Mouse (Mus musculus) frontal cortex, adult 2 months (tissue): ENCODE data around the gene Tgif1. TPM values are rescaled to one million over a fixed set of nuclear protein-coding genes. Genes with fewer than 3 reads are reported as not detected.
A peak's percentile ranks its signal among the peaks of the same experiment; 100 is the strongest.
"Not testable (repeated sequence)": the region's sequence is repeated elsewhere in the genome, so short reads cannot be mapped to it uniquely, and the experiment has no call there.

Experiments
- DNase-seq, 2 experiments: peaks; one replicate each; pipeline ENCODE4 v3.0.0; 2022; ENCODE audit warnings: low spot score in 1 of 2; ENCODE audit errors: extremely low spot score in 1 of 2
- polyA plus RNA-seq: library from polyadenylated mRNA; depleted of rRNA; stranded (reverse); fragments of >200 nt; gene quantifications from 2 replicates; pipeline ENCODE4 v1.2.3, GENCODE M21; 2012

Tgif1 gene
- polyA plus RNA-seq, 1 experiment: 2.9 TPM

DNA sequence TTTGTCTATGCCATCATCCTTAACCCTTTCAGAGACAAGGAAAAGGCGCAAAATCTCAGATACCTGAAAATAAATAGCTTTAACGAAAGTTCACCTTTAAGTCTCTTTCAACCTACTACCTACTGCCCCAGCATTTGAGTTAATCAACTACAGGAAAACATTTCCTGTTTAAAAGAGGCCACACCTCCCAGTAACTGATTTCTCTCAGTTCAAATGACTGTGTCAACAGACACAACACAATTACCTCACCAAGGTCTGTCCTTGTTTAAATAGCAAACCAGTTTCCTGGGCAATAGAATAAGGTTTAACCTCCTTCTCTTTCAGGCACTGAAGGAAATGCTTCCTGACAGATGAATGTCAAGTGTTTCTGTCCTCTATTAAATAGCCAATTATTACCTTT, 7.8 kb downstream of the Tgif1 start:
- DNase-seq: no peak

DNA sequence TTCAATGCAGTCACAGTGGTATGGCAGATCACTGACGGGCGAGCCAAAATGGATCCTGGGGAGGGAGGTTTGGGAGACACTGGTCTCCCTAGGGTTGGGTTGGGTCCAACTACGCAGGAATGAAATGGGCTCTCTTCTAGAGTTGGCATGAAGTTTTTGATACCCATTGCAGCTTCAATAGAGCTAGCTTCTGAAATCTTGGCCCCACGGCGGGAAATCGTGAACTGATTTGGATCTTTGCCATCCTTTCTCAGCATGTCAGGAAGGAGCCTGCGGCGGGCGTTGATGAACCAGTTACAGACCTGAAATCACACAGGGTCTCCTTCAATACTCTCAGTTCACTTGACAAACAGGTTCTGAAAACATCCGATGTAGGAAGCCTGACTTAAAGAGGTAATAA, 8.4 kb downstream of the Tgif1 start:
- no peak for DNase-seq

DNA sequence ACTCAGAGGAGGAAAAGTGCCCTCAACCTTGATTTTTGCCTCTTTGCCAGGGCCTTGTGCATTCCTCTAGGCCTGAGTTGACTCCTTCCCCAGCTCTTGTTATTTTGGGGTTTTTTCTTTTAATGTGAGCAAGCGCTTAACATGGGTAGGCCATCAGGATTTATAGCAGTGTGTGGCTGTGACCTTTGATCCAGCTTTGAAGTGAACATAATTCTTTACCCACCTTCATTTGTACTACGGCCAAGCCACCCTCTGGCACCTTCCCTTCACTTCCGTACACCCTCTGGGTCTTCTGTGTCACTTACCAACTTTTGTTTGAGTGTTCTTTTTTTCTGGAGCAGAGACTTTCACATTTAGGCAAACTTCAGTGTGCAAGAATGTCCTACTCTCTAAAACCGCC, 10.1 kb downstream of the Tgif1 start:
- DNase-seq: no peak

GRCm38 (mm10) chr17:70838533-70838932, 14.8 kb downstream of the Tgif1 start:
- DNase-seq: no peak

GRCm38 (mm10) chr17:70838031-70838430, 15.3 kb downstream of the Tgif1 start:
- DNase-seq: no peak

DNA sequence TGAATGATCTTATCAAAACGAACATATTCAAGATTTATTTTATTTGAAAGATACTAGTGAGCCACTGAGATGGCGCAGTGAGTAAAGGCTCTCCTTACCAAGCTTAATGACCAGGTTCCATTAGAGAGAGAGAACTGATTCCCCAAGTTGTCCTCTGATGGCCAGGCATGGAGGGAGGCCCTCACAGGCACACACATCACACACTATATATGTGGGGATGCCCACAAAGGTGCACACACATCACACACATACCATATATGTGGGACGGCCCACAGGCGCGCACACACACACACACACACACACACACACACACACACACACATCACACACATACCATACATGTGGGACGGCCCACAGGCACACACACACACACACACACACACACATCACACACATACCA, 15.9 kb downstream of the Tgif1 start:
- not testable (repeated sequence) for DNase-seq

GRCm38 (mm10) chr17:70836820-70837219, 16.5 kb downstream of the Tgif1 start:
- DNase-seq: no peak

- no peak for DNase-seq
These were observed 18.1 kb downstream of the Tgif1 start for GRCm38 (mm10) chr17:70835071-70835790.

DNA sequence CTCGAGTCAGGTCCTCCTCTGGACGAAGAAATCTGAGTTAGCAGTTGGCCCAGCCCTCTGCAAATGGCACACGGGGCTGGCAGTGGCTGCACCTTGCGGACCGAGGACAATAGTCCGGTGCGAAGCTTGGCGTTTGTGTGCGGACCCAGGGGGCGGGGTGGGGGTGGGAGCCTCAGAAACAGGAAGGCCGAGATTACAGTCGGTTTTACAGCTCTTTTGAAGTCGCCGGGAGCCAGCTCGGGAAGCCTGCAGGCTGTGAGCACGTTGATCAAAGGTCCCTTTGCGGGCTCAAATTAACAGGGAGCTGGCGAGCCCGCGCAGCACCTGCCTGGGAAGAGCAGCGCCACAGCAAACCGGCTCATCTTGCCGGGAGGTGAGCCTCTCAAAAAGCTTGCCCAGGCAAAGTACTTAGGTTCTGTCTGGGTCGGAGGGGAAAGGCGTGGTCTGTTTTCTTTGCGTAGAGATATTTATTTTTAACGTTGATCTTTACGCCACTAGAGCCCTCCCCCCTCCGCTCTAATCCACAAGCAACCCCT, 18.8 kb downstream of the Tgif1 start:
- no peak for DNase-seq

GRCm38 (mm10) chr17:70832544-70832943, 20.8 kb downstream of the Tgif1 start:
- DNase-seq: no peak

DNA sequence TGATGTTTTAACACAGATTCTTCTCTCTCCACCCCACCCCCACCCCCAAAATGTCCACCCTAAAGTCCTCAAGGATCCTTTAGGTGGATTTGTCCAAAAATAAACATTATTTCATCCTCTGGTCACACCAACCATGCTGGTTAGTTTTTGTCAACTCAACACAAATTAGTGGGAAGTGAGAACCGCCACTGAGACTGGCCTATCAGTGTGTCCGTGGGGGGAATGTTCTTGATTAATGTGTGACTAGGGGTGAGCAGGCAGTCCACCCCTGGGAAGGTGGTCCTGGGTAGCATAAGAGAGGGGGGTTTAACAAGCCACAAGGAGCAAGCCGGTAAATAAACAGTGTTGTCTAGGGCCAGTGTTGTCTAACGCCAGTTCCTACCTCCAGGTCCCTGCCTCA, 21.8 kb downstream of the Tgif1 start:
- DNase-seq: no peak

GRCm38 (mm10) chr17:70829943-70830715, 23.2 kb downstream of the Tgif1 start:
- no peak for DNase-seq

- no peak for DNase-seq
These were observed 24.1 kb downstream of the Tgif1 start for GRCm38 (mm10) chr17:70829217-70829616.

GRCm38 (mm10) chr17:70828569-70828968, 24.8 kb downstream of the Tgif1 start:
- DNase-seq: no peak

GRCm38 (mm10) chr17:70828180-70828528, 25.2 kb downstream of the Tgif1 start:
- DNase-seq: no peak

DNA sequence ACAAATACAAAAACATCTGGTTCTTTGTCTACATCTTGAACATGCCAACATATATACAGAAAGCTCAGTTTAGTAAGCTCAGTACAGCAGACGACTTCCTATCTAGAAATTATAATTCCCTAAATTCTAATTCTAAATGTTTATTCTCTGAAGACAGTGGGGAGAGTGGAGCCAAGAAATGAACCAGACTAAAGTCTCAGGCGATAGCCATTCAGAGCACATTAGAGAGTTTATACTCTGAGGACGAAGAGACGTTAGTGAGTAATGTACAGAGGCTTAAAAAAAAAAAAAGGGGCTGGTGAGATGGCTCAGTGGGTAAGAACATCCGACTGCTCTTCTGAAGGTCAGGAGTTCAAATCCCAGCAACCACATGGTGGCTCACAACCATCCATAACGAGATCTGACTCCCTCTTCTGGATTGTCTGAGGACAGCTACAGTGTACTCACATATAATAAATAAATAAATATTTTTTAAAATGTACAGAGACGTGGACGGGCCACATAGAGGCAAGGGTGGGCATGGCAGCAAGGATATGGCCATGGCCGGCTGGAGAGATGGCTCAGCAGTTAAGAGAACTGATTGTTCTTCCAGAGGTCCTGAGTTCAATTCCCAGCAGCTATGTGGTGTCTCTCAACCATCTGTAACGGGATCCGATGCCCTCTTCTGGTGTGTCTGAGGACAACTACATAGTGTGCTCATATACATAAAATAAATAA, 25.7 kb downstream of the Tgif1 start:
- not testable (repeated sequence) for DNase-seq

- peak; percentile 73 to 86 for DNase-seq
These were observed 27.1 kb downstream of the Tgif1 start for GRCm38 (mm10) chr17:70826227-70826626.

- no peak for DNase-seq
These were observed 30.3 kb downstream of the Tgif1 start for GRCm38 (mm10) chr17:70823083-70823482.

DNA sequence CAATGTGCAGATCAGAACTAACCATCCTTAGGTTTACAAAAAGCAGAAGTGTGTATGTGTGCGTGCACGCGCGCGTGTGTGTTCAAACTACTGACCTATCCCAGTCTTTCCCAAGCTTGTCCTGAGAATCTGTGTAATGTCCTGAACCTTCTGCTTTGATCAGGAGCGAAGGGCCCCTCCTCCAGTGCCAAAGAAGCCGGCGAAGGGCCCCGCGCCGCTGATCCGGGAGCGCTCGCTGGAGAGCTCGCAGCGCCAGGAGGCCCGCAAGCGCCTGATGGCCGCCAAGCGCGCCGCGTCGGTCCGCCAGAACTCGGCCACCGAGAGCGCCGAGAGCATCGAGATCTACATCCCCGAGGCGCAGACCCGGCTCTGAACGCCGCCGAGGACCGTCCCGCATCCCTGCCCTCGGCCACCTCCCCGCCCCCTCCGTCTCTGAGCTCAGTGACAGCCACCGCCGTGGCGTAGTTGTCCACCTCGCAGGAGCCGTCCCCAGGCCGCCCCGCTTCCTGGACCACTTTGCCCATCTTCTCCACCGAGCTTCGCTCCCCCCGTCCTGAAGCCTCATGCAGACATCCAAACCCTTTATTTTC, 35.4 kb downstream of the Tgif1 start:
- no peak for DNase-seq

- no peak for DNase-seq
These were observed 38.3 kb downstream of the Tgif1 start for GRCm38 (mm10) chr17:70815001-70815400.

DNA sequence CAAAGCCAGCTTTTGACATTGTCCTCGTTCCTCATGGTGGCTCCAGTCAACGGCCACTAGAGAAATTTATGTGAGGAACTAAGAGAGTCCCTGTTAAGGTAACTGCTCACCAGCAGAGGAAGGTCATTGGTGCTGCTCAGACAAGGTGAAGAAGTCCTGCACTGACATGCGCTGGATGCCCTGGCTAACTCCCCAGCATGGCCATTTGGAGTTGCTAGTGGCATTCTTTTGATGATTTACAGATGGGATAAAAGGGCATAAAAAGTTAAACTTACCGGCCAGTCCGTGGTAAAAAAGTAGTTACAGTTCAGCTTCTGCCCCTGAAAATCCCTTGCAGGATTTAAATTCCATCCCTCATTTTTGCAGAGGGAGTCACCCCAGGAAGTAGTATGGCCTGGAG, 42.6 kb downstream of the Tgif1 start:
- DNase-seq: no peak
